ENCODE assay signal across 19 mouse cellular contexts in the genomic region with DNA sequence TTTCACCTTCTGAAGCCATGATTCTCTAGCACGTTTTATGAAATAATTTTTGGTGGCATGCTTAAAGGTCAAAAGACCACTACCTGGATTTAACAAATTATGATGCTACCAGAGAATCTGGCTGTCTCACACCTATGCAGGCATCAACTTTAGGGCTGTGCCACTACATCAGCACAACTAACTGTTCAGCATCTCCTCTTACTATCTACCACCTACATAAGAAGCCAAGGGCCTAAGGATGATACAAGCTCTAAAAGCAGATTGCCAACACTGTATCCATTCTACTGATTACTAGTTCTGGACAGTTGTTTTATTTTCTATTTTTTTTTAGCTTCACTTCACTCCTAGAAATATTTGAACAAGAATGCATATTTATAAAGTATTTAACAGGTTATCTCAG.
"Had no signal": no experiment of that assay in that cellular context is flagged by ENCODE, and none has a peak within 500 bp of the region (broad histone marks: within the 10 kb centered on the region; RNA-seq: fewer than 3 reads in every experiment).

No protein-coding gene starts in this region.

- H3K4me1 ChIP-seq: midbrain, embryonic 10.5 days; midbrain, embryonic 12.5 days; neural tube, embryonic 15.5 days had no signal

- ATAC-seq: midbrain, embryonic 16.5 days had no signal

- H3K27me3 ChIP-seq: midbrain, embryonic 12.5 days; neural tube, embryonic 13.5 days; neural tube, embryonic 15.5 days had no signal

- H3K9me3 ChIP-seq: midbrain, embryonic 12.5 days; neural tube, embryonic 13.5 days; neural tube, embryonic 15.5 days had no signal

- DNase-seq: lung, adult 18-20 months; lung, embryonic 14.5 days; lung, postnatal 10 days; lung, postnatal 4 days; midbrain, embryonic 14.5 days; retina, postnatal 1 day; right cerebral cortex, adult 18-20 months; right cerebral cortex, postnatal 25 days; right cerebral cortex, postnatal 4 days; spleen, adult 18-20 months; thymus, adult 18-20 months; thymus, postnatal 14 days; thymus, postnatal 36 days had no signal

- H3K4me3 ChIP-seq: midbrain, embryonic 10.5 days; midbrain, embryonic 12.5 days; myocyte; neural tube, embryonic 13.5 days; neural tube, embryonic 15.5 days had no signal
